Mouse (Mus musculus) liver, postnatal 0 days (tissue): ENCODE results near the gene Kcnh6. TPM values are rescaled to one million over a fixed set of nuclear protein-coding genes. Genes with fewer than 3 reads are reported as not detected.

ENCODE experiments used
- ATAC-seq: fragments of 200-750 bp; cut with Nextera tagmentation; 2 replicates; pipeline ENCODE4 v1.8.0; 2017; ENCODE audit warnings: mild to moderate bottlenecking, moderate library complexity
- DNase-seq: peaks from one replicate; pipeline ENCODE4 v3.0.0-alpha.2; 2016
- H3K27ac ChIP-seq: fragments of 300-500 bp; sonication (generic); 2 replicates; pipeline ENCODE4 v1.5.1; 2014; ENCODE audit warnings: antibody characterized with exemption, moderate library complexity, mild to moderate bottlenecking, low read depth
- H3K27me3 ChIP-seq: fragments of 300-500 bp; sonication (generic); 2 replicates; pipeline ENCODE4 v1.6.1; 2014; ENCODE audit warnings: low read length, control low read depth, mixed read lengths; ENCODE audit not compliant: insufficient read depth
- H3K36me3 ChIP-seq: fragments of 300-500 bp; sonication (generic); replicated peaks from 2 replicates; pipeline ENCODE4 v1.6.1; 2014; ENCODE audit warnings: mild to moderate bottlenecking, control low read depth, low read length, moderate library complexity, mixed read lengths; ENCODE audit not compliant: insufficient read depth
- H3K4me1 ChIP-seq: fragments of 300-500 bp; sonication (generic); 2 replicates; pipeline ENCODE4 v1.6.1; 2014; ENCODE audit warnings: antibody characterized with exemption, mild to moderate bottlenecking, control low read depth; ENCODE audit not compliant: insufficient read depth
- H3K4me2 ChIP-seq: fragments of 300-500 bp; sonication (generic); 2 replicates; pipeline ENCODE4 v1.6.1; 2014; ENCODE audit warnings: low read depth, mild to moderate bottlenecking, low read length, moderate library complexity, mixed read lengths
- H3K4me3 ChIP-seq: fragments of 300-500 bp; sonication (generic); 2 replicates; pipeline ENCODE4 v1.5.1; 2014; ENCODE audit warnings: low read depth, low read length
- H3K9ac ChIP-seq: fragments of 300-500 bp; sonication (generic); replicated peaks from 2 replicates; pipeline ENCODE4 v1.6.1; 2014; ENCODE audit warnings: mild to moderate bottlenecking, moderate library complexity
- H3K9me3 ChIP-seq: fragments of 300-500 bp; sonication (generic); 2 replicates; pipeline ENCODE4 v1.6.1; 2016; ENCODE audit warnings: mild to moderate bottlenecking, control low read depth, low read length, mixed read lengths
- CTCF ChIP-seq: sonication (generic); IDR thresholded peaks from 2 replicates; pipeline ENCODE4 v1.5.1; 2016; ENCODE audit warnings: antibody characterized with exemption, low read depth
- EP300 ChIP-seq: IDR thresholded peaks from 2 replicates; pipeline ENCODE4 v1.6.1; 2016; ENCODE audit warnings: antibody characterized with exemption, low read depth, mild to moderate bottlenecking
- WGBS: fragments of 180-500 bp; shearing (Covaris S2); extraction: QIAGEN DNeasy Blood & Tissue Kit; methylation state at CpG from one replicate; pipeline ENCODE4 v1.1.7; 2014; ENCODE audit not compliant: insufficient replicate concordance; 5-methylcytosine and 5-hydroxymethylcytosine counted together
- polyA plus RNA-seq: library from polyadenylated mRNA; unstranded; fragments of >200 nt; fragmentation: Nextera tagmentation; extraction: Ambion mirVana; gene quantifications from 2 replicates; pipeline ENCODE4 v1.2.1, GENCODE M21; 2015

The Kcnh6 gene
- polyA plus RNA-seq, 1 experiment from 2014 or later = not detected

DNA sequence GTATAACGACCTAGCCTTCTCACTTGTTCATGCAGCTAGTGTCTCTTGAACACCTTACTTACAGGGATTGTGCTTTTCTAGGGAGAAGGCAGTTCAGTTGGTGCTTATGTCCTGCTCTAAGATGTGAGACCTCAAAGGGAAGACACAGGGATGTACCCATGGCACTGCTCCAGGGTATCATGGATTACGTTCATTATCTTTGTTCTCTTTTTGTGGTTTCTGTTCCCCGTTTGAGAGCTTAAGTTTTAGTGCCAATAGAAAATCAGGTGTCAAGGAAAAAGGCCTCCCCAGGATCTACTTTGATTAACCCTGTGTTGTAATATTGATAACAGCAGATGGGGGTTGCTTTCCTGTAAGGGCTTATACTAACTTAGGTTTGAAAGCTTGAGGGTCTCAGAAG, 65.8 kb downstream of the Kcnh6 start:
- no peak overlapping the region for H3K4me3 ChIP-seq
- DNase-seq (no peak), ATAC-seq (no peak)
- H3K4me1 ChIP-seq = no peaks in the 10 kb centered on the region
- no peaks in the 10 kb centered on the region for H3K9me3 ChIP-seq
- H3K9ac ChIP-seq = no peak overlapping the region
- no peak overlapping the region for H3K27ac ChIP-seq
- H3K4me2 ChIP-seq = no peak overlapping the region
- peaks cover 24% of the 10 kb centered on the region for H3K36me3 ChIP-seq
- WGBS = 54% methylated on average over 3 of the region's 3 CpGs
- no peak for TF ChIP-seq CTCF
- TF ChIP-seq EP300 = no peak
- no peaks in the 10 kb centered on the region for H3K27me3 ChIP-seq

- DNase-seq = peak; percentile 93
- peaks cover 20% of the 10 kb centered on the region for H3K36me3 ChIP-seq
- no peak for TF ChIP-seq EP300
- TF ChIP-seq CTCF = peak; percentile 93
- no peaks in the 10 kb centered on the region for H3K4me1 ChIP-seq
- H3K4me2 ChIP-seq = no peak overlapping the region
- 4% methylated on average over 4 of the region's 4 CpGs for WGBS
- H3K4me3 ChIP-seq = no peak overlapping the region
- no peak overlapping the region for H3K27ac ChIP-seq
- ATAC-seq = 0 out of 2 replicates have a peak, but pooled peaks have one; percentile 51
- H3K9me3 ChIP-seq = no peaks in the 10 kb centered on the region
- no peak overlapping the region for H3K9ac ChIP-seq
- no peaks in the 10 kb centered on the region for H3K27me3 ChIP-seq
Measured at GRCm38 (mm10) chr11:106076321-106076720, 68.4 kb downstream of the Kcnh6 start.

Other genes starting within 250 kb of the Kcnh6 start
- gene Cyb561, start 54.8 kb upstream of the Kcnh6 start, polyA plus RNA-seq = 0.89 and 0.96 TPM in 2 replicates
- gene Ace, start 40.2 kb upstream of the Kcnh6 start, polyA plus RNA-seq = 0.07 and 0.09 TPM in 2 replicates
- gene Ace3, start 13.4 kb upstream of the Kcnh6 start, polyA plus RNA-seq = not detected in 2 replicates
- gene Dcaf7, start 28.7 kb downstream of the Kcnh6 start, polyA plus RNA-seq = 18.6 and 20.6 TPM in 2 replicates
- 5.5 and 5.6 TPM in 2 replicates for gene Taco1, start 57.9 kb downstream of the Kcnh6 start, polyA plus RNA-seq
- gene Map3k3, start 76.5 kb downstream of the Kcnh6 start, polyA plus RNA-seq = 4.6 and 4.7 TPM in 2 replicates
- not detected in 2 replicates for gene Gm10840, start 152.7 kb downstream of the Kcnh6 start, polyA plus RNA-seq
- gene Limd2, start 152.7 kb downstream of the Kcnh6 start, polyA plus RNA-seq = 77.5 and 77.7 TPM in 2 replicates
- 4.6 and 4.9 TPM in 2 replicates for gene Strada, start 194.0 kb downstream of the Kcnh6 start, polyA plus RNA-seq
- 33.4 and 34.6 TPM in 2 replicates for gene Ccdc47, start 208.2 kb downstream of the Kcnh6 start, polyA plus RNA-seq
- gene Ddx42, start 208.8 kb downstream of the Kcnh6 start, polyA plus RNA-seq = 15.9 and 17.8 TPM in 2 replicates
- gene Ftsj3, start 248.0 kb downstream of the Kcnh6 start, polyA plus RNA-seq = 21.9 and 22.5 TPM in 2 replicates
- 87.0 and 88.8 TPM in 2 replicates for gene Psmc5, start 248.0 kb downstream of the Kcnh6 start, polyA plus RNA-seq